Mouse (Mus musculus) ES-Bruce4 (cell line): Measurements from ENCODE around the gene Olfr871. TPM values are rescaled to one million over a fixed set of nuclear protein-coding genes. Genes with fewer than 3 reads are reported as not detected.

ENCODE experiments used
- H3K27ac ChIP-seq: 2 replicates; pipeline ENCODE4 v1.5.1; 2012; ENCODE audit warnings: low read length, inconsistent platforms; ENCODE audit not compliant: insufficient read depth
- H3K27me3 ChIP-seq: 2 replicates; pipeline ENCODE4 v1.6.1; 2012; ENCODE audit warnings: mild to moderate bottlenecking, low read length, inconsistent platforms; ENCODE audit not compliant: control insufficient read depth, poor library complexity, insufficient read depth, severe bottlenecking
- H3K36me3 ChIP-seq: 2 replicates; pipeline ENCODE4 v1.6.1; 2012; ENCODE audit warnings: inconsistent platforms, mild to moderate bottlenecking, low read length, moderate library complexity; ENCODE audit not compliant: control insufficient read depth, poor library complexity, insufficient read depth, severe bottlenecking
- H3K4me1 ChIP-seq: one replicate; pipeline ENCODE4 v1.8.1; 2011; ENCODE audit warnings: low read length; ENCODE audit not compliant: control insufficient read depth, insufficient read depth
- H3K4me3 ChIP-seq: 2 replicates; pipeline ENCODE4 v1.5.1; 2011; ENCODE audit warnings: low read depth, mild to moderate bottlenecking, low read length
- H3K9ac ChIP-seq: 2 replicates; pipeline ENCODE4 v1.6.1; 2012; ENCODE audit warnings: low read depth, mild to moderate bottlenecking, inconsistent platforms; ENCODE audit not compliant: poor library complexity, severe bottlenecking
- H3K9me3 ChIP-seq: replicated peaks from 2 replicates; pipeline ENCODE4 v1.6.1; 2012; ENCODE audit warnings: mild to moderate bottlenecking, low read length, inconsistent platforms; ENCODE audit not compliant: control insufficient read depth, poor library complexity, insufficient read depth, severe bottlenecking
- CTCF ChIP-seq: IDR thresholded peaks from one replicate; pipeline ENCODE4 v1.8.1; 2011; ENCODE audit warnings: low read depth, low read length
- EP300 ChIP-seq: IDR thresholded peaks from 2 replicates; pipeline ENCODE4 v1.6.1; 2011; ENCODE audit warnings: low read depth, low read length; ENCODE audit not compliant: insufficient read depth
- POLR2A ChIP-seq: IDR thresholded peaks from one replicate; pipeline ENCODE4 v1.8.1; 2011; ENCODE audit warnings: low read length; ENCODE audit not compliant: insufficient read depth
- polyA plus RNA-seq: library from polyadenylated mRNA; stranded (reverse); fragments of >200 nt; gene quantifications from 2 replicates; pipeline ENCODE4 v1.2.4, GENCODE M21; 2011; ENCODE audit warnings: low read depth; ENCODE audit not compliant: missing spikeins, insufficient read depth, insufficient read length

The Olfr871 gene
- polyA plus RNA-seq, 1 experiment = not detected

DNA sequence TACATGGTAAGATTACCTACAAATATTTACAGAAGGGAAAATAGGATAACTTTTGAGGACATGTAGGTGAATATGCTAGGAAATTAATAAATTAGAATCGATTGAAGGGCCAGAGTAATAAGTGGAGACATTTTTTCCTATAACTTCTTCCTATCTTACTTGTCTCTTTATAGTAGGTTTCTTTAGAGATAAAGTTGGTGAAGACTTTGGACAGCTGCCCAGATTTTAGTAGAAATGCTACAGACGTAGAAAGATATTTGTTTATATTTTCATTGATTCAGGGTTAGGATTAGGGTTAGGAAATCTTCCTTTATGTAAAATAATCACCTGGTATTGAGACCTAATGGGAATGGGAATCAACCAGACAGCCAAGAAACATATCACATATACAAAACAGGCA lies 530 bp upstream of the Olfr871 start:
- no peaks in the 10 kb centered on the region for H3K27me3 ChIP-seq
- H3K27ac ChIP-seq = no peak overlapping the region
- no peak overlapping the region for H3K9ac ChIP-seq
- H3K4me3 ChIP-seq = no peak overlapping the region
- H3K9me3 ChIP-seq = no peaks in the 10 kb centered on the region; the same call in 1 of the 2 replicates
- H3K36me3 ChIP-seq = no peaks in the 10 kb centered on the region
- no peaks in the 10 kb centered on the region for H3K4me1 ChIP-seq
- no peak for TF ChIP-seq POLR2A
- TF ChIP-seq EP300 = no peak
- no peak for TF ChIP-seq CTCF

- Histone ChIP-seq H3K27ac (no peak within 1 kb of the TSS), H3K27me3 (no peaks in the 10 kb centered on the region), H3K4me3 (no peak within 1 kb of the TSS), H3K4me1 (no peaks in the 10 kb centered on the region), H3K36me3 (no peaks in the 10 kb centered on the region), H3K9me3 (0 out of 2 replicates have a peak, but pooled peaks cover 6% of the 10 kb centered on the region), H3K9ac (no peak within 1 kb of the TSS)
- TF ChIP-seq POLR2A = no peak
- TF ChIP-seq EP300 = no peak
- TF ChIP-seq CTCF = no peak
Observed at GRCm38 (mm10) chr9:20236819-20237218, 24.8 kb downstream of the Olfr871 start, which contains the start of gene Olfr872. Gene Olfr872 (plus strand): TSS chr9:20237119.

DNA sequence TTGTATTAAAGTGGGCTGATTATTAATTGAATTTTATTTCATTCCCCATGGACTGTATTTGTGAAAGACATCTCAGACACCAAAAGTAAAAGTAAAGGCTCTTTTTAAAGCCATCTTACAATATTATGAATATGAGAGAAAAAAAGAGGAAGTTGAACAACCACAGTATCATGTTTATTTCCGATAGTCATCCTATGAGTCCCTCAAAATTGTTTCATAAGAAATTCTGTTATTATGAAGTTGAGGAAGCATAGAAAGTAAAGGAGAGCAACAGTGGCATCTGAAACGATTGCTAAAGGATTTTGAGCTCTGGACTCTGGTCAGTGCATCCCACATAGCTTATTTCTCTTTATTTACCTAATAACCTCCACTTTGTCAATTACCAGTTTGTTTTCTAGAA lies 25.4 kb downstream of the Olfr871 start:
- TF ChIP-seq POLR2A (no peak), CTCF (no peak), EP300 (no peak)
- no peaks in the 10 kb centered on the region for H3K4me1 ChIP-seq
- no peaks in the 10 kb centered on the region for H3K27me3 ChIP-seq
- no peak overlapping the region for H3K4me3 ChIP-seq
- H3K27ac ChIP-seq = no peak overlapping the region
- H3K36me3 ChIP-seq = no peaks in the 10 kb centered on the region
- H3K9ac ChIP-seq = no peak overlapping the region
- H3K9me3 ChIP-seq = 0 out of 2 replicates have a peak, but pooled peaks cover 6% of the 10 kb centered on the region

Other genes with a start within 250 kb of the Olfr871 start
- gene Olfr866, start 184.2 kb upstream of the Olfr871 start, polyA plus RNA-seq = not detected in 2 replicates
- not detected in 2 replicates for gene Olfr867, start 154.6 kb upstream of the Olfr871 start, polyA plus RNA-seq
- not detected in 2 replicates for gene Olfr868, start 113.6 kb upstream of the Olfr871 start, polyA plus RNA-seq
- gene Olfr869, start 83.2 kb upstream of the Olfr871 start, polyA plus RNA-seq = not detected in 2 replicates
- not detected in 2 replicates for gene Olfr870, start 38.1 kb upstream of the Olfr871 start, polyA plus RNA-seq
- not detected in 2 replicates for gene Olfr872, start 24.9 kb downstream of the Olfr871 start, polyA plus RNA-seq
- gene Olfr39, start 70.1 kb downstream of the Olfr871 start, polyA plus RNA-seq = not detected in 2 replicates
- 0.78 and 0.87 TPM in 2 replicates for gene Olfr873, start 86.3 kb downstream of the Olfr871 start, polyA plus RNA-seq
- not detected in 2 replicates for gene Olfr18, start 123.9 kb downstream of the Olfr871 start, polyA plus RNA-seq
- 5.3 and 7.3 TPM in 2 replicates for gene Zfp560, start 173.0 kb downstream of the Olfr871 start, polyA plus RNA-seq
- 28.6 and 30.7 TPM in 2 replicates for gene Zfp26, start 248.0 kb downstream of the Olfr871 start, polyA plus RNA-seq